Mouse (Mus musculus) right cerebral cortex, postnatal 25 days (tissue): Measurements from ENCODE around the gene Zic2.

ENCODE experiments used
- DNase-seq: peaks from one replicate; pipeline ENCODE4 v3.0.0; 2022

Gene Zic2

GRCm38 (mm10) chr14:122477971-122478573, 2.8 kb downstream of the Zic2 start:
- DNase-seq, result no peak

GRCm38 (mm10) chr14:122478574-122479011, 3.4 kb downstream of the Zic2 start:
- DNase-seq, result no peak

GRCm38 (mm10) chr14:122479461-122480109, 4.3 kb downstream of the Zic2 start:
- DNase-seq, result no peak

- DNase-seq, result no peak
Measured at GRCm38 (mm10) chr14:122480355-122480754, 5.1 kb downstream of the Zic2 start.

GRCm38 (mm10) chr14:122481181-122481580, 5.9 kb downstream of the Zic2 start:
- no peak for DNase-seq

GRCm38 (mm10) chr14:122482081-122483023, 7.1 kb downstream of the Zic2 start:
- no peak for DNase-seq

GRCm38 (mm10) chr14:122483024-122483385, 7.8 kb downstream of the Zic2 start:
- no peak for DNase-seq

GRCm38 (mm10) chr14:122483556-122484421, 8.6 kb downstream of the Zic2 start:
- DNase-seq, result no peak

- no peak for DNase-seq
Measured at GRCm38 (mm10) chr14:122484458-122484843, 9.2 kb downstream of the Zic2 start.

- DNase-seq, result no peak
Measured at GRCm38 (mm10) chr14:122484844-122485551, 9.8 kb downstream of the Zic2 start.

GRCm38 (mm10) chr14:122485635-122486181, 10.5 kb downstream of the Zic2 start:
- no peak for DNase-seq

GRCm38 (mm10) chr14:122486611-122487010, 11.4 kb downstream of the Zic2 start:
- no peak for DNase-seq

GRCm38 (mm10) chr14:122487366-122487765, 12.1 kb downstream of the Zic2 start:
- no peak for DNase-seq

- no peak for DNase-seq
Measured at GRCm38 (mm10) chr14:122489041-122489440, 13.8 kb downstream of the Zic2 start.

- DNase-seq, result no peak
Measured at GRCm38 (mm10) chr14:122489686-122490414, 14.6 kb downstream of the Zic2 start.

- no peak for DNase-seq
Measured at GRCm38 (mm10) chr14:122490441-122491328, 15.4 kb downstream of the Zic2 start, which contains the start of gene Gm10837. Gm10837 (plus strand) TSS chr14:122490586.

GRCm38 (mm10) chr14:122491521-122491920, 16.3 kb downstream of the Zic2 start:
- DNase-seq, result no peak

- no peak for DNase-seq
Measured at GRCm38 (mm10) chr14:122492015-122492414, 16.8 kb downstream of the Zic2 start.

- no peak for DNase-seq
Measured at GRCm38 (mm10) chr14:122509058-122509457, 33.8 kb downstream of the Zic2 start.

GRCm38 (mm10) chr14:122511519-122511918, 36.3 kb downstream of the Zic2 start:
- DNase-seq, result no peak
